Mouse (Mus musculus): ENCODE results near the gene Sept9.

DNA sequence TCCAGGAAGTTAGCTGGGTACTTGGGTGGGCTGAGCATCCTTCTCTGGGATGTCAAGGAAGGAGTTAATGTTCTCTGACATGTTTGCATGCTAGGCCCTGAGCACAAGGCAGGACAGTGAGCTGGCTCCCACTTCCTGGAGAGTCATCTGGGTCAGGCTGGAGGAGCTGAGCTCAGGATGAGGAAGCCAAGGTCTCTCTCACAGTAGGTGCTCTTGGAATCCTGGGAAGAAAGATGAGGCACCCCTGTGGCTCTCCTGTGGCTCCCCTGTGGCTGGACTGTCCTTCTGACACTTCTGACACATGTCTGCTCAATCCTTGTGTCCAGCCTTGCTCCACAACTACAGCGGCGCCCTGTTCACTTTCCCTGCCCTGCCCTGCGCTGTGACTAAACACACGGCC lies 52.3 kb downstream of the Sept9 start:
- TF ChIP-seq CTCF (IDR thresholded peaks at IDR 0.05; ENCODE audit: insufficient read depth, low read depth, low read length) (no peak), POLR2A (IDR thresholded peaks at IDR 0.05; ENCODE audit: insufficient read depth, low read depth, low read length) (no peak)
